Mouse (Mus musculus) large intestine, adult 2 months (tissue): ENCODE measurements around the gene Rufy1. TPM values are rescaled to one million over a fixed set of nuclear protein-coding genes. Genes with fewer than 3 reads are reported as not detected.
A peak's percentile ranks its signal among the peaks of the same experiment; 100 is the strongest.
"Not testable (repeated sequence)": the region's sequence is repeated elsewhere in the genome, so short reads cannot be mapped to it uniquely, and the experiment has no call there.

Source experiments
- DNase-seq: peaks from one replicate; pipeline ENCODE4 v3.0.0-alpha.2; 2012; ENCODE audit warnings: low read depth, low spot score
- WGBS: fragments of 180-500 bp; shearing (Covaris S2); methylation state at CpG from one replicate; pipeline ENCODE4 v1.1.7; 2018; 5-methylcytosine and 5-hydroxymethylcytosine counted together
- polyA plus RNA-seq: library from polyadenylated mRNA; depleted of rRNA; stranded (reverse); fragments of >200 nt; gene quantifications from 2 replicates; pipeline ENCODE4 v1.2.3, GENCODE M21; 2012; rRNA removed

Gene Rufy1
- 13.9 and 14.2 TPM in 2 replicates for polyA plus RNA-seq

DNA sequence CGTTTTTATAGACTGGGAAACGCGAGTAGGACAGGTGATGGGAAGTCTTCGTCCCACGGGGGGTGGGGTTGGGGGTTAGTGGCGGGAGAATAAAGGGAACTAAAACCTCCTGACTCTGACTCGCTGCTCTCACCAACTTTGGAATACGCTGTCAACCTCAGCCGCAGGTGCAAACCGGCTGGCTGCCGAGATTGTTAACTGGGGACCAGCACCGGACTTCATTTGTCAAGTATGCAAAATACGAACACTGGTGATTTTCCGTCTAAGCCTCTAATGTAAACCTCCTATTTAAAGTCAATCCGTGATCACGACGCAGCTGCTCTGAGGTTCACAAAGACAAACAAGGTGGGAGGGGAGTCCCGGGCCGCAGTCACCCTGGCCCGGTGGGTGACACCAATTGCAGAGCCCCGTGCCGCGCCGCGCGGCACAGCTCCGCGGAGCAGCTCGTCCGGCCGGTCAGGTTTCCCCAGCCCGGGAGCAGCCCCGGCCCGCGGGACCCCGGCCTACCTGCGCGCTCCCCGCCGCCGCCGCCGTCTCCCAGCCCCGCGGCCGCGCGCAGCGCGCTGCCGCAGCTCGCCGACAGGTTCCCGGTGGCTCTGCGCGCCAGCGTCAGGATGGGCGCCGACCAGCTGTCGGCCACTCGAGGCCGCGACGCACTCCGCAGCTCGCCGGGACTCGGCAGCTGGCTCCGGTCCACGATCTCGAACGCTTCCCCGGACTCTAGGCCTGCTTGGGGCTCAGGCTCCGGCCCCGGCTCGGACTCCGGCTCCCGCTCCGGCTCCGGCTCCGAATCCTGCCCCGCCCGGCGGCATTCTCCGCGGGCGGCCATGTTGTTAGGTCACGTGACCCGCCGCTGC is at the start of gene Rufy1:
TSS of gene Rufy1 (minus strand) at position 849 of the 857 bp plus-strand sequence.
- WGBS = 1% methylated on average over 90 of the region's 90 CpGs
- DNase-seq = peak; percentile 36

DNA sequence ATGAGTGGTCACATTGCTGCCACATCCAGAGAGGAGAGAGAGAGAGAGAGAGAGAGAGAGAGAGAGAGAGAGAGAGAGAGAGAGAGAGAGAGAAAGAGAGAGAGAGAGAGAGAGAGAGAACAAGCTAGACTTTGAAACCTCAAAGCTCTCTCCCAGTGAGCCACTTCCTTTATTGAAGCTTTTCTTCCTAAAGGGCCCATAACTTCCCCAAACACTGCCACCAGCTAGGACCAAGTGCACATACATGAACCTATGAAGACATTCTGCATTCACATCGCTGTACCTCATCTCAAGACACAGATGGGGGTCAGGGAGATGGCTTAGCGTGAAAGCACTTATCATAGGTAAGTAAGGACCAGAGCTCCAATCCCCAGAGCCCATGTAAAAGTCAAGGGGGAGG is 47.1 kb upstream of the Rufy1 start:
- DNase-seq = no peak
- WGBS = 84% methylated on average over 2 of the region's 2 CpGs

DNA sequence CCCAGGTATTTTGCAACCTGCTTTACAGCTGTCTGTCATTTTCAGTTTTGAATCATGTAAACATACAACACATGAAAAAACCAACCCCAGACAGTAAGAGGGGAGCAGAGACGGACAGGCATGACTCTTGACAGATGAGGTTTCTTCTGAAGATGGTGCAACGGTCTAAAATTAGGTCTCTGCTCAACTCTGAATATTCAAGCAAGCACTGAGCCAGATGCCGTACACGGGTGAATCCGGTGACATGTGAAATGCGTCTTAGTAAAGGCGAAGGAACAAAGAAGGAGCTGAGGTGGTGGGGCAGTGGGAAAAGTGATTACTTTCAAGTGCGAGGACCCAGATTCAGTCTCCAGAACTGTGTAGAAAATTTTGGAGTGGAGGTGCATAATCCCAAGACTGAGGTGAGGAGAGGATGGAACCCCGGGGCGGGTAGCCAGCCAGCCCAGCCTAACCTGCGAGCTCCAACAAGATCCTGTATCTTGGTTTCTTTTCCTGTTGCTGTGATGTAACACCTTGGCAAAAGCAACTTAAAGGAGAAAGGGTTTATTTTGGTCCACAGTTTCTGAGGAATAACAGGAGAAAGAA is 46.7 kb upstream of the Rufy1 start:
- 73% methylated on average over 11 of the region's 11 CpGs for WGBS
- no peak for DNase-seq

DNA sequence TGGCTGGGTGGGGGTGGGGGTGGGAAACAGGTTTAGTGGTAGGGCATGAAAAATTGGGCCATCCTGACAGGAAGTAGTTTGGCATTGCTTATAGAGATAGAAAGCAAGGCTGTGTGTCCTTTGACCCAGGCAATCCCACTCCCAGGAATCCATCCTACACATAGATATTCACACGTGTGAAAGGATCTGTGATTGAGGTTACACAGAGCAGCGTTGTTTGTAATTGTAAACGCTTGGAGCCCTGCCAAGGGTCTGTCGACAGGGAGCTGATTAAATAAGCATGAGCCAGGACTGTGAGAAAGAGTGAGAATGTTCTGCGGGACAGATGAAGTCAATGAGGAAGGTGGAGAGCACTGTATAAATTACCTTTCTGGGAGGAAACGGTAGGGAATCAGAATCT is 46.0 kb upstream of the Rufy1 start:
- 15% methylated on average over 6 of the region's 6 CpGs for WGBS

DNA sequence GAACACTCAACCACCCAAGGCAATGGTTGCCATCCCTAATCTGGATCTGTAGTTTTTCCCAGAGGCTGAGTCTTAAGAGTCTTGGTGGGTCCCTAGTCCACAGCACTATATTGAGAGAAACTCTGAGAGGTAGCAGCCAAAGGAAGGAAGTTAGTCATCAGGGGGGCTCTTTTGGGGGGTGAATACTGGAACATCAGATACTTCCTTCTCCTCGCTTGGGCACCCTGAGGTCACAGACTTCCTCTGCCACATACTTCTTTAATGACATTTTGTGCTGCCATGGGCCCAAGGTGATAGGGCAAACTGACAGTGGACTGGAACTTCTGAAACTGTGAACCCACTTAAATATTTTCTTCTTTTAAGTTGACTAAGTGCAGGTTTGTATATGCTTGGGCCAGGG is 43.0 kb upstream of the Rufy1 start:
- WGBS = 72% methylated on average over 1 of the region's 1 CpGs
- DNase-seq = no peak

More for the DNA sequence above, 46.0 kb upstream of the Rufy1 start:
- no peak for DNase-seq

DNA sequence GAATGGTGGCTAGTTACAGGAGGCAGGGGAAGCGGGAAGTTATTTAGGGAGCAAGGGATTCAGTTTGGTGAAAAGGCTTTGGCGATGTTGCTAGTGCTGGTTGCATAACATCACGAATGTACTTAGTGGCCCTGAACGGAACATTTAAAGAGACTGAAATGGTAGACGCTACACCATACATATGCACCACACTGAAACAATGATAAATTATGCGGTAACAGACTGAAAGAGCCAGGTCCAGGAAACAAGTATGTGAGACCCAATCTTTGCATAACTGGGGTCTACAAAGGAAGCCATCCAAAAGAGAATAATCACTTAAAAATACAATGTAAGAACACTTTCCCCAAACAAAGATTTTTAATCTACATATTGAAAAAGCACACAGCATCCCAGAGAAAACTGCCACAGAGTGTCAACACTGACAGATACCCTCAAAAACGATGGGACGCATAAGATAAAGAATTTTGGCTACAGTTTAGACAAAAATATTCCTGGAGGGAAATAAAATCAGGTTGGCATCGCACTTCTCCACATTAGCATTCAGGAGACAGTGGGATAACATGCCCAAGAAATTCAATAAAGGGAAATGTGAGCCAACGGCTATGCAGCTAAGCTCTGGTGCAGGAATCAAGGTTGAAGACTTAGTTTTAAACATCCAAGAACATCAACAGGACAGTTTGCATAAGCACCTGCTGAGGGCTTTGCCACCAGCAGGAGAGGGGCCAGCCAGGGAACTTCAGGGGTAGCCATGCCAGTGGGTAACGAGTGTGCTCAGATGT is 41.4 kb upstream of the Rufy1 start:
- no peak for DNase-seq
- WGBS = 92% methylated on average over 11 of the region's 11 CpGs

DNA sequence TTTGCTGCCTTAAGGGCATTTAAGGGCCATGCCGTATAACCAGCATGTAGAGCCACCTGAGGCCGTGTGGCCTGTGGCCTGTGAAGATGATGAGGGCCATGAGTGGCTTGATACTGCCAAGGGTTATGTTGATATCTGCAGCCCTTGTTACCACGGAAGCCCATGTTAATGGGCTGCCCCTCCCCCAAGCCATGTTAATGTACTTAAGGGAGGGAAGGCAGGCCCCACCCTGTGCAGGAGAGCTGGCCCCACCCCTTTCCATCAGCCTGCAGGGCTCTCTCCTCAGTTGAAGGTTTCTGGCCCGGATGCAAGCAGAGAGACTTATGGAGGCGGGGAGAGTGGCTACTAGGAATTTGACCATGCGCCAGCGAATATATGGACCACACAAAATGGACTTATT is 30.6 kb upstream of the Rufy1 start:
- WGBS = 67% methylated on average over 7 of the region's 7 CpGs
- DNase-seq = no peak

DNA sequence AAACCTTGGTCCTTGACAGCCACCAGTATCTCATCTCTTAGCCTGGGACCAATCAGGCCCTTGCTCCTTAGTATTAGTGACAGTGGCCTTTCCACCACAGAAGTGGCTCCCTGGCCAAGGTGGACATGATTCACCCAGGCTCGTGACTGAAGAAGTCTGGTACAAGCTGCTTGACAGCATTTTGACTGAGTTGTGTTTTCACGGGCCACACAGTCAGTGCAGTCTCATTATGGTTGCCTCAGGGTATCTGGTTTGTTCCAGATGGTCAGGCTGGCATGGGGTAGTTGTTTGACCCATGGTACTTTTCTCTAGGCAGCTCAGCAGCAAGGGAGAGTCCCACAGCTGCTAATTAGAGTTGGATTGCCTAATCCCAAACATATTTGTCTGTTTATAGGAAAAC is 28.3 kb upstream of the Rufy1 start:
- no peak for DNase-seq
- 70% methylated on average over 2 of the region's 2 CpGs for WGBS

DNA sequence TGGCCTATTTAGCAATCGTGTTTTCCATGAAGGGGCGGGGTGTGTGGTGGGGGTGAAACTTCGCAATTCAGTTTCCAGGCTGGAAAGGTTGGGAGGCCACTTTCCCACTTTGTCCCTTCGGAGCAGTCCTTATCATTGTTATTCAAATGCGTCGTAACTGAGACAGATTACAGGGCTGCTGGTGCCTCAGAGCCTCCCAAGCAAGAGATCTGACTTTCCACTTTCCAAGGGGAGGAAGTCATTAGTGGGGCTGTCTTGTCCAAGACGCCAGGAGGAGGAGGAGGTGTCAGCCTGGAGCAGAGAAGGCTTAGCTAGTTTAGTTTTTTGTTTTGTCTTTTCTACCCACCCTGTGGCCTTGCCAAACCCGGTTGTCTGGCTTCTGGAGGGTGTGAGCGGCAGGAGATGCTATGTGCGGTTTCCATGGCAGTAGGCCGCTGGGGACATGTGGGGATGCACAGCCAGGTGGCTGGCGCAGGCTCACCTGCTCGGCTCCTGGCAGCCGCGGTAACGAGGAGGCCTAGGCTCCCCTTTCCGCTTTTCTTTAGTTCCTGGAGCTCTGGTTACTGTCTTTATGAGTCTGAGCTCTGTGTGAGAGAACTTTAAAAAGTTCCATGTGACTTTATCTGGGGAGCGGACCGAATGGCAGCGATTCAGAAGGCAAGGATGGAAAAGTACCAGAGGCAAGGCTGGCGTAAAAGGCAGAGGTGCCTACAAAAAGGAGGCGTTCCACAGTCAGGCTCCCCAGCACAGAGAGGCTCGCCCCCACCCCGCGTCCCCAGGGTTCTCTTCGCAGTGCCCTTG is 26.4 kb upstream of the Rufy1 start:
- WGBS = 10% methylated on average over 26 of the region's 26 CpGs
- DNase-seq = no peak

DNA sequence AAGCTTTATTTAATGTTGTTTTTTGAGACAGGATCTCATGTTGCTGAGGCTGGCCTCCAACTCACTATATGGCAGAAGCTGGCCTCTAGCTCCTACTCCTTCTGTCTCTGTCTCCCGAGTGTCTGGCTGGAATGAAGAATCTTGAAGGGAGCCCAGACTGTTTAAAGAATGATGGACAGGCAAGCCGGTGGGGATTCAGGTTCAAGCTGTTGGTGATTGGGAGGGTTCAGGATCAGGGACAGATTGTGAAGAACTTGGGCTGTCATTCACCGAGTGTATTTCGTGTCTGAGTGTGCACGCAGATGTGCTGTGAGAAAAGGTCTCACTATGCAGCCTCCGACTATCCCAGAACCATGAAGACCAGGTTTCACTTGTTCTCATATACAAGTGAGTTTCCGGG is 25.5 kb upstream of the Rufy1 start:
- WGBS = 67% methylated on average over 7 of the region's 7 CpGs
- DNase-seq = no peak

DNA sequence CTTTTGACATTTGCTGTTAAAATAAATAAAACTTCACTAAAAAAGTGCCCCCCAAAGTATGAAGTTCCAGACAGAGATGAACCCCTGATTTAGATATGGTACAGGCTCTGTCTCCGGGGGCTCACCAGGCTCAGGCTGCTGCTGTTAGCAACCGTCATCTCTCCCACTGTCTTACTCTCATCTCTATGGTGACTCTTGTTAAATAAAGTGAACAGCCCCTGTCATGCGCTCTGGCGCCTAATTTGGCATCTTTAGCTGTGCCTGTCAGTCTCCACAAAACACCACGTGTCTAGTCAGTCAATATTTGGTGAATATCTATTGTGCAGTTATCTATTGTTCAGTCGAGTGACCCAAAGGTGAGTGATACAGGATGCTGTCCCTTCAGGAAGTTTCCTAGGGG is 24.0 kb upstream of the Rufy1 start:
- 69% methylated on average over 6 of the region's 6 CpGs for WGBS
- no peak for DNase-seq

DNA sequence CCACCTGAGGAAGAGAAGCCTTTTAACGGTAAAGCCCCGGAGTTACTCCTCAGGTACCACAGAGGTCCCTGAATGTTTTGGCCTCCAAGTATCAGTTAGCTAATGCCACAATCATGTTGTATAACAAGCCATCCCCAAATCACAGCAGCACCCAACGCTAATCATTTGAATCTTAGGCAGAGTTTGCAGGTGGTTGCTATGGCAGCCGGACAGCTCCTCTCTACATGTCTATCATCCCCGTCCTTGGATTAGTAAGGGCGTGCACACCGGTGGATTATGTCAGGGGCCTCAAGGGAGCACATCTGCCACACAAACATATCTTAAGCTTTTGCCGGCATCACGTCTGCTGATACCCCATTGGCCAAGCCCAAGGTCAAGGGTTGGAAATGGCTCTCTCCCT is 19.3 kb upstream of the Rufy1 start:
- WGBS = 69% methylated on average over 9 of the region's 9 CpGs
- DNase-seq = no peak

DNA sequence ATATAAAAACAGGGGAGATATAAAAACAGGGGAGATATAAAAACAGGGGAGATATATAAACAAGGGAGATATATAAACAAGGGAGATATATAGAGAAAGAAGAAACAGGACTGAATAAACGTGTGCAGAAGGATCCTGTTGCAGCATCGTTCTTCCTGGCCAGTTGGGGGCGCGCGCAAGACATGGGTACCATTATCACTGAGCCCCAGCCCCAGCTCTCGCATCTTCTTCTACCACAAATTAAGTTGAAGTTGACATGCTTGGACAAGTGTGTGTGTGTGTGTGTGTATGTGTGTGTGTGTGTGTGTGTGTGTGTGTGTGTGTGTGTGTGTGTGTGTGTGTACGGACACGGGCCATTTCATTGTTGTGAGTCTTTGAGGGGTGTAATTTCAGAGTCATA is 17.2 kb upstream of the Rufy1 start:
- 39% methylated on average over 8 of the region's 8 CpGs for WGBS
- DNase-seq = not testable (repeated sequence)

DNA sequence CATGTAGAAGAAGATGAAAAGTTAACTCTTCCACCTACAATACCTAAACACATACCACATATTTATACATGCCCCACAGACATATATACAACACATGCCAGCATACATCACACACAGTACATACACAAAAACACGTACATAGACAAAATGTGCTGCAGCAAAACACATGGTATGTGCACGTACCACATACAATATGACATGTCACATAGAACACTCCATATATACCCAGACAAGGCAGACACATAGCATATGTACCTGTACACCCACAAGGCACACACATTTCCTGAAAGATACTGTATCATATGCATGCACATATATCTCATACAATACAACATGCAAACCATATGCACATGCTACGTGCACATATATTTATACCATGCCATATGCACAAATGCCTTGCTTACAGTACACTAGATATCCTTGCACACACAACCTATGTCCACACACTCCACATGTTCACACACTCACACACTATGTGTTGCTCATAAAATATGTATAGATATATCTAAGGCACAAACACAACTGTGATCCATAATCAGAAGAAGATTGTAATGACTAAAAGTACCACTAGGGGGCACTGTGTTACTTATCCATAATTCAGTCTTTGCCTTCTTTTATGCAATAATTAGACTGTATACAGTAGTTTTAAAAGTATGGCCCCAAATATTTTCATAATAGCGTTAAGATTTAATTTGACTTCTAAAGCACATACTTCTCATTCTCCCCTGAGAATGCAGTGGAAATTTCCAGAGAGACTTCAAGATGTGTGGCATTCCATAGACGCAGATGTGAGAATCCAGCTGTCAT is 12.5 kb upstream of the Rufy1 start:
- WGBS = 71% methylated on average over 5 of the region's 5 CpGs
- DNase-seq = no peak

DNA sequence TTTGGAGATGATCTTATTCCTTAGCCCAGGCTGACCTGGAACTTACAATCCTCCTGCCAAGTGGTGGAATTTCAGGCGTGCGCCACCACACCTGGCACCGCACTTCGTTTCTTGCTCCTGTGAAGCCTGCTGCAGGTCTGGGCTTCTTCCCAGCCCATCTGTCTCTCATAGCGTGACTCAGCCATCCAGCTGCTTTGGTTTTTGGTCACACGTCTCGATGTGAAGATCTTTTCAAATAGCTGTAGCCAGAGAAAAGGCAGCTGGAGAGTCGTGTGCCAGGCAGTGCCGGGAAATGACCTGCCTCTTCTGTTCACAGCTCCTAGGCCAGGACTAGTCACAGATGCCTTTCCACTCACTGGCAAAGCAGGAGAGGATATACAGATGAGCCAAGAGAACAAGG is 10.7 kb upstream of the Rufy1 start:
- 58% methylated on average over 9 of the region's 9 CpGs for WGBS
- DNase-seq = no peak

DNA sequence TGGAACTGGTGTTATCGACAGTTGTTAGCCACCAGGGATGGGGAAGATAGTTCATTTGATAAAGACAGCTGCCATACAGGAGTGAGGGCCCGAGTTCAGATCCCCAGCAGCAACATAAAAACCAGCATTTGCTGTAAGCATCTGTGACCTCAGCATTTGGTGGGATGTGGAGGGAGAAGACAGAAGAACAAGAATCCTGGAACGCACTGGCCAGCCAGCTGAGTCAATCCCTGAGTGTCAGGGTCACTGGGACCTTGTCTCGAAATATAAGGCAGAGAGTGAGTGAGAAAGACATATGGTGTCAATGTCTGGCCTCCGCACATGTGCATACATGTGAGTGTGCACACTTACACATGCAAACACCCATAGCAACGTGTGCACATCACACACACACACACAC is 9.8 kb upstream of the Rufy1 start:
- WGBS = 80% methylated on average over 6 of the region's 6 CpGs

DNA sequence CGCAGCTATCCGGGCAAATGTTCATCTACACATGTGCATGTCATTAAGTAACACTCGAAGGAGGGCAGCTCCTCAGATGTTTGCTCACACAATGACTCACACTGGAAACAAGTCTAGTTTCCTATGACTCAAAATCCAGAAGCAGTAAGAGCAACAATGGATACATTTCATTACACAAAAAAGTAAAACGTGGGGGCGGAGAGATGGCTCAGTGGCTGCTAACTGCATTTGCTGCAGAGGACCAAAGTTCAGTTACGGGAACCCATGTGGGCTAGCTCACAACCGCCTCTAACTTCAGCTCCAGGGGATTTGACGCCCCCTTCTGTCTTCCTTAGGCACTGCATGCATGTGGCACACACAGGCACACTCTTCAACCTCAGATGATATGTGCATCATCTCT is 8.9 kb upstream of the Rufy1 start:
- no peak for DNase-seq
- 30% methylated on average over 8 of the region's 8 CpGs for WGBS

More for the DNA sequence above, 9.8 kb upstream of the Rufy1 start:
- DNase-seq = no peak

DNA sequence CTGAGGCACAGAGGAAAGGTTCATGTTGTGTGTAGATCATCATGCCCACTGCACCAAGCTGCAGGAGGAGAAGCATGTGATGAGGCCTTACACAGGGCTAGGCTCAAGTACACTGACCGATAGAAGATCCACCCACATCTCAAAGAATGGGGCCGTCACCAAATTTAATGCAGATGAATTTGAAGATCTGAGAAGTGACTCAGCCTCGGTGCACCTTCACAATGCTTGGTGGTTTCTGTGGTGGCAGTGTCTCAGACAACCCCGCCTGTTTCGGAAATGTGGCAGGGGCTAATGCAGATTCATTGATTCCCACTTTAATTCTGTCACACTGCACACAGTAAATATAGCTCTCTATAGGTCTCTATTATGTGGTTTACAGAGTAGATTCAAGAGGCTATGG is 2.0 kb upstream of the Rufy1 start:
- WGBS = 93% methylated on average over 5 of the region's 5 CpGs
- DNase-seq = no peak

DNA sequence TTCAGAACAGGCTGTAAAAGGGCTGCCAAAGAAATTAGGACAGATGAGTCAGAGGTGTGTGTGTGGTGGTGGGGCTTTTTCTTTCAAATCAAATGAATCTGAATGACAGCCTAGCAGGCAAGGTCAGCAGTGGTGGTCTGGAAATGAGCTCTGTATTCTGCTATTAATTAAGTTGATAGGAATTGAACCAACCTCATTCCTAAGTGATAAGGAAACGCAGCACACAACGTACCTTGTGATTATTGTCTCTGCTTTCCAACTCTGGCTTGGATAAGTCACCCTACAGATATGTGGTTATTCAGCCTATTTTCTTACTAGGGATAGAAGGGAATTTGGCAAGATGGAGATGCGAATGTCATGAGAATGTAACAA is 1.1 kb upstream of the Rufy1 start:
- DNase-seq = no peak
- WGBS = 94% methylated on average over 3 of the region's 3 CpGs
